ENCODE assay signal across 18 mouse cellular contexts in genomic region chr1:125731854-125732253, GRCm38 (mm10). TPM values are rescaled to one million over a fixed set of nuclear protein-coding genes. Genes with fewer than 3 reads are reported as not detected.
"Had no signal": no experiment of that assay in that cellular context is flagged by ENCODE, and none has a peak within 500 bp of the region (broad histone marks: within the 10 kb centered on the region; RNA-seq: fewer than 3 reads in every experiment).

No protein-coding gene starts in this region.

- H3K4me1 ChIP-seq: stomach, embryonic 15.5 days had no signal

- H3K4me3 ChIP-seq: neural tube, embryonic 13.5 days; neural tube, embryonic 15.5 days; stomach, embryonic 15.5 days had no signal

- DNase-seq: retina, postnatal 1 day; right cerebral cortex, adult 18-20 months; right cerebral cortex, postnatal 14 days; right cerebral cortex, postnatal 25 days; right cerebral cortex, postnatal 4 days; spleen, adult 18-20 months; thymus, adult 18-20 months; thymus, adult 2 months; thymus, postnatal 14 days; thymus, postnatal 25 days; thymus, postnatal 36 days; thymus, postnatal 4 days had no signal

- H3K36me3 ChIP-seq: neural tube, embryonic 13.5 days; neural tube, embryonic 15.5 days; stomach, embryonic 15.5 days had no signal

- H3K27ac ChIP-seq: neural tube, embryonic 13.5 days; neural tube, embryonic 15.5 days; stomach, embryonic 15.5 days; stomach, postnatal 0 days had no signal

- H3K9ac ChIP-seq: neural tube, embryonic 13.5 days; neural tube, embryonic 15.5 days; stomach, embryonic 15.5 days had no signal

- H3K9me3 ChIP-seq: neural tube, embryonic 13.5 days; neural tube, embryonic 15.5 days; stomach, embryonic 15.5 days had no signal

- H3K27me3 ChIP-seq: neural tube, embryonic 13.5 days; neural tube, embryonic 15.5 days; stomach, embryonic 15.5 days had no signal

- H3K4me2 ChIP-seq: neural tube, embryonic 13.5 days; neural tube, embryonic 15.5 days; stomach, embryonic 15.5 days had no signal

RNA-seq across cellular contexts. Expression of gene Gpr39, which starts 55.1 kb away (rescaled TPM):
- total RNA-seq: neutrophil, adult 5-6 weeks had no signal
- polyA plus RNA-seq: neural tube, embryonic 13.5 days; neural tube, embryonic 14.5 days had no signal
